Mouse (Mus musculus): ENCODE results near the gene Eno2. TPM values are rescaled to one million over a fixed set of nuclear protein-coding genes. Genes with fewer than 3 reads are reported as not detected.
A peak's percentile ranks its signal among the peaks of the same experiment; 100 is the strongest.

The Eno2 gene
- polyA plus RNA-seq, 1 experiment from 2014 or later: 4.3 TPM

DNA sequence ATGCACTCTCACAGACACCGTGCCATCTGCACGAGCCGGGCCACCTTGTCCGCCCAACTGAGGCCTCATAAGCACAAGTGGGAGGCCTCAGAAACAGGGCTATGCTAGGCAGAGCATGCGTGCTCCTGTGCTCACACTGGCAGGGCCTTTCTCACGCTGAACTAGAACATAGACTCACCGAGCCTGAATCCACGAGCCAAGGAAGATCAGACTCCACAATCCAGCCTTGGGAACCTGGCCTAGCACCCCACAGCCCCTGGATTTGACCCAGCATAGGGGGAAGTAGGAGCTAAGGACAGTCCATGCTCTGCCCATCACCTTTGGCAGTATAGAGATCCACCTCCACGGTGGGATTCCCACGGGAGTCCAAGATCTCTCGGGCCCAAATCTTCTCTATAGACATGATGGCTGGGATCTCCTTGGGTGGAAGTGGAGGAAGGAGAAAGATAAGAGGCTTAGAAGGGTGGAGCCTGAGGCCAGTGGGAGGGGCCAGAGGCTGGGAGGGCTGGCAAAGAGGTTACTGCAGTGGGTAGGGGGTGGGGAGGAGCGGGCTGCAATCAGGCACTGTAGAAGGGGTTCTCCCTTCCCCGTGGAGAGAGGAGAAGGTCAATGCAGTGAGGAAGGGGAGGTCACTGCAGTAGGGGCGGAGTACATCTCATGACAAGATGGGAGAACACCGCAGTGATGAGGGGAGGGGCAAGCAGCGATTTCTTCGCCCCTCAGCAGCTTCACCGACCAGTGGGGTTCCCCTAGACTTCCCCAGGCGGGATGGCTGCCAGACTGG, 1.4 kb downstream of the Eno2 start:
- ATAC-seq (ENCODE audit: low FRiP score, low TSS enrichment): peak; percentile 36; the same call in 1 of the 2 replicates
- Histone ChIP-seq H3K4me2 (replicated peaks; ENCODE audit: low read depth) (peak overlapping the region; percentile 77), H3K9me3 (ENCODE audit: control insufficient read depth, low read length) (no peaks in the 10 kb centered on the region), H3K27ac (replicated peaks) (no peak overlapping the region), H3K9ac (ENCODE audit: low read length) (peak overlapping the region; percentile 65; the same call in 1 of the 2 replicates), H3K4me1 (replicated peaks; ENCODE audit: control insufficient read depth, insufficient read depth) (no peaks in the 10 kb centered on the region), H3K4me3 (ENCODE audit: low read depth, low read length) (peak overlapping the region; percentile 63), H3K36me3 (ENCODE audit: control insufficient read depth, insufficient read depth, low read length) (no peaks in the 10 kb centered on the region), H3K27me3 (ENCODE audit: control insufficient read depth, insufficient read depth, low read length) (no peaks in the 10 kb centered on the region)
- TF ChIP-seq EP300 (optimal IDR thresholded peaks at IDR 0.05) (no peak), CTCF (IDR thresholded peaks at IDR 0.05; ENCODE audit: low read depth) (no peak)
- 41% methylated on average over 19 of the region's 19 CpGs for WGBS
- no peak for DNase-seq (ENCODE audit: low spot score)

DNA sequence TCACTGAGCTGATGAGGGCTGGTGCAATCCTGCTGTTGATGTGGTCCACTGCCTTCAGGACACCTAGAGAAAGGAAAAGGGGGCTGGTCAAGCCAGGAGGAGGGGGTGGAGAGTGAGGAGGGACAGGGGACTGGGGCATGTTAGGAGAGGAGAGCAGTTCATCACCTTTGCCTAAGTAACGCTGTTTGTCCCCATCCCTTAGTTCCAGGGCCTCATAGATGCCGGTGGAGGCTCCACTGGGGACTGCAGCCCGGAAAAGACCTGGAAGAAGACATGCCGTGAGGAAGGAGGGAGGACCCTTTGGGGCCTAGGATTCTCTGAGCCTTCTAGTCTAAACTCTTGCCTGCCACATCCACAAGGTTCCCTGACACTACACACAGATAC, 1.9 kb downstream of the Eno2 start:
- DNase-seq (ENCODE audit: low spot score): no peak
- no peak overlapping the region for H3K4me3 ChIP-seq (ENCODE audit: low read depth, low read length)
- H3K9ac ChIP-seq (ENCODE audit: low read length): no peak overlapping the region
- ATAC-seq (ENCODE audit: low FRiP score, low TSS enrichment): no peak
- no peak overlapping the region for H3K27ac ChIP-seq (replicated peaks)
- H3K9me3 ChIP-seq (ENCODE audit: control insufficient read depth, low read length): no peaks in the 10 kb centered on the region
- 60% methylated on average over 4 of the region's 4 CpGs for WGBS
- H3K27me3 ChIP-seq (ENCODE audit: control insufficient read depth, insufficient read depth, low read length): no peaks in the 10 kb centered on the region
- TF ChIP-seq EP300 (optimal IDR thresholded peaks at IDR 0.05): no peak
- no peak for TF ChIP-seq CTCF (IDR thresholded peaks at IDR 0.05; ENCODE audit: low read depth)
- no peaks in the 10 kb centered on the region for H3K36me3 ChIP-seq (ENCODE audit: control insufficient read depth, insufficient read depth, low read length)
- H3K4me2 ChIP-seq (replicated peaks; ENCODE audit: low read depth): 0 out of 2 replicates have a peak overlapping the region, but pooled peaks have one; percentile 5
- H3K4me1 ChIP-seq (replicated peaks; ENCODE audit: control insufficient read depth, insufficient read depth): no peaks in the 10 kb centered on the region

GRCm38 (mm10) chr6:124765951-124766350, 3.5 kb downstream of the Eno2 start:
- WGBS: 78% methylated on average over 7 of the region's 7 CpGs
- Histone ChIP-seq H3K9me3 (ENCODE audit: control insufficient read depth, low read length) (no peaks in the 10 kb centered on the region), H3K27ac (replicated peaks) (no peak overlapping the region), H3K9ac (ENCODE audit: low read length) (no peak overlapping the region), H3K36me3 (ENCODE audit: control insufficient read depth, insufficient read depth, low read length) (no peaks in the 10 kb centered on the region), H3K4me1 (replicated peaks; ENCODE audit: control insufficient read depth, insufficient read depth) (no peaks in the 10 kb centered on the region), H3K27me3 (ENCODE audit: control insufficient read depth, insufficient read depth, low read length) (no peaks in the 10 kb centered on the region), H3K4me2 (replicated peaks; ENCODE audit: low read depth) (no peak overlapping the region), H3K4me3 (ENCODE audit: low read depth, low read length) (no peak overlapping the region)
- no peak for DNase-seq (ENCODE audit: low spot score)
- ATAC-seq (ENCODE audit: low FRiP score, low TSS enrichment): no peak
- TF ChIP-seq EP300 (optimal IDR thresholded peaks at IDR 0.05) (no peak), CTCF (IDR thresholded peaks at IDR 0.05; ENCODE audit: low read depth) (no peak)

- H3K4me1 ChIP-seq (replicated peaks; ENCODE audit: control insufficient read depth, insufficient read depth): peaks cover 10% of the 10 kb centered on the region
- H3K4me2 ChIP-seq (replicated peaks; ENCODE audit: low read depth): peak overlapping the region; percentile 72
- no peaks in the 10 kb centered on the region for H3K36me3 ChIP-seq (ENCODE audit: control insufficient read depth, insufficient read depth, low read length)
- ATAC-seq (ENCODE audit: low FRiP score, low TSS enrichment) (peak; percentile 50), DNase-seq (ENCODE audit: low spot score) (peak; percentile 91)
- TF ChIP-seq CTCF (IDR thresholded peaks at IDR 0.05; ENCODE audit: low read depth): peak; percentile 97
- TF ChIP-seq EP300 (optimal IDR thresholded peaks at IDR 0.05): no peak
- H3K27me3 ChIP-seq (ENCODE audit: control insufficient read depth, insufficient read depth, low read length): no peaks in the 10 kb centered on the region
- WGBS: 0% methylated on average over 5 of the region's 5 CpGs
- H3K27ac ChIP-seq (replicated peaks): peak overlapping the region; percentile 97
- no peaks in the 10 kb centered on the region for H3K9me3 ChIP-seq (ENCODE audit: control insufficient read depth, low read length)
- H3K4me3 ChIP-seq (ENCODE audit: low read depth, low read length): no peak overlapping the region
- H3K9ac ChIP-seq (ENCODE audit: low read length): peak overlapping the region; percentile 43
Observed at GRCm38 (mm10) chr6:124759259-124759658, 10.2 kb downstream of the Eno2 start.

- Histone ChIP-seq H3K4me2 (replicated peaks; ENCODE audit: low read depth) (peak overlapping the region; percentile 72), H3K36me3 (ENCODE audit: control insufficient read depth, insufficient read depth, low read length) (no peaks in the 10 kb centered on the region), H3K9me3 (ENCODE audit: control insufficient read depth, low read length) (no peaks in the 10 kb centered on the region), H3K9ac (ENCODE audit: low read length) (peak overlapping the region; percentile 43), H3K4me1 (replicated peaks; ENCODE audit: control insufficient read depth, insufficient read depth) (peaks cover 10% of the 10 kb centered on the region), H3K4me3 (ENCODE audit: low read depth, low read length) (no peak overlapping the region), H3K27me3 (ENCODE audit: control insufficient read depth, insufficient read depth, low read length) (no peaks in the 10 kb centered on the region), H3K27ac (replicated peaks) (peak overlapping the region; percentile 97)
- no peak for DNase-seq (ENCODE audit: low spot score)
- WGBS: 36% methylated on average over 2 of the region's 2 CpGs
- ATAC-seq (ENCODE audit: low FRiP score, low TSS enrichment): no peak
- TF ChIP-seq CTCF (IDR thresholded peaks at IDR 0.05; ENCODE audit: low read depth) (no peak), EP300 (optimal IDR thresholded peaks at IDR 0.05) (no peak)
Observed at GRCm38 (mm10) chr6:124758849-124759232, 10.6 kb downstream of the Eno2 start.

All from stomach, postnatal 0 days (tissue).